Mouse (Mus musculus): ENCODE data around the gene Eml4. TPM values are rescaled to one million over a fixed set of nuclear protein-coding genes. Genes with fewer than 3 reads are reported as not detected.

The Eml4 gene
- polyA plus RNA-seq, 1 experiment from 2014 or later: 38.9 TPM

DNA sequence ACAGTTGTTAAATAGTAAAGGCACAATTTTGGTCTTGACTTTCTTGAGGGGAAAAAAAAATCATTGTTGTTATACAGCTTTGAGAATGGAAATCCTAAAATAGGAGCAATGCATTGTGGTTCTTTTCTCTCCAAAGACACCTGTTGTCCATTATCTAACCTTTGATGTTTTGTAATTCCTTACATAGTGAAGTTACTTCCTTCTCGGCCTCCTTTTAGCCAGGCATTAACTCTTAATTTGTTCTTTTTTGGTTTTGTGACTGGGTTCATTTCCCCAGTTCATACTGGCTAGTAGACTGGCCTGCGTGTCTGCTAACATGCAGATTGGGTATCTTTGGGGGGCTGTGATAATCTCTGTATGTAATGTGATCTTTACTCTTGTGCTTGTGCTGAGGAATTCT, 1.7 kb downstream of the Eml4 start:
- H3K4me3 ChIP-seq (replicated peaks; ENCODE audit: low read depth, low read length): peak overlapping the region; percentile 75
- no peak for ATAC-seq (ENCODE audit: low FRiP score, low TSS enrichment)
- DNase-seq: no peak
- H3K36me3 ChIP-seq (ENCODE audit: control insufficient read depth, insufficient read depth, low read length): no peaks in the 10 kb centered on the region
- no peaks in the 10 kb centered on the region for H3K27me3 ChIP-seq (ENCODE audit: control insufficient read depth, insufficient read depth, low read length)
- peaks cover 21% of the 10 kb centered on the region for H3K4me1 ChIP-seq (ENCODE audit: control insufficient read depth, insufficient read depth, low read length)
- no peak overlapping the region for H3K9ac ChIP-seq (replicated peaks; ENCODE audit: low read length)
- no peak overlapping the region for H3K27ac ChIP-seq (replicated peaks; ENCODE audit: low read depth, low read length)
- WGBS: 6% methylated on average over 2 of the region's 2 CpGs
- peak overlapping the region; percentile 70 for H3K4me2 ChIP-seq (ENCODE audit: low read length)
- H3K9me3 ChIP-seq (ENCODE audit: control insufficient read depth, low read length): no peaks in the 10 kb centered on the region

GRCm38 (mm10) chr17:83353011-83353410, 2.3 kb downstream of the Eml4 start:
- peaks cover 21% of the 10 kb centered on the region for H3K4me1 ChIP-seq (ENCODE audit: control insufficient read depth, insufficient read depth, low read length)
- no peak overlapping the region for H3K27ac ChIP-seq (replicated peaks; ENCODE audit: low read depth, low read length)
- WGBS: 22% methylated on average over 5 of the region's 5 CpGs
- H3K9me3 ChIP-seq (ENCODE audit: control insufficient read depth, low read length): no peaks in the 10 kb centered on the region
- peak overlapping the region; percentile 75 for H3K4me3 ChIP-seq (replicated peaks; ENCODE audit: low read depth, low read length)
- no peak for DNase-seq
- H3K36me3 ChIP-seq (ENCODE audit: control insufficient read depth, insufficient read depth, low read length): no peaks in the 10 kb centered on the region
- peak overlapping the region; percentile 70 for H3K4me2 ChIP-seq (ENCODE audit: low read length)
- H3K9ac ChIP-seq (replicated peaks; ENCODE audit: low read length): no peak overlapping the region
- ATAC-seq (ENCODE audit: low FRiP score, low TSS enrichment): no peak
- no peaks in the 10 kb centered on the region for H3K27me3 ChIP-seq (ENCODE audit: control insufficient read depth, insufficient read depth, low read length)

DNA sequence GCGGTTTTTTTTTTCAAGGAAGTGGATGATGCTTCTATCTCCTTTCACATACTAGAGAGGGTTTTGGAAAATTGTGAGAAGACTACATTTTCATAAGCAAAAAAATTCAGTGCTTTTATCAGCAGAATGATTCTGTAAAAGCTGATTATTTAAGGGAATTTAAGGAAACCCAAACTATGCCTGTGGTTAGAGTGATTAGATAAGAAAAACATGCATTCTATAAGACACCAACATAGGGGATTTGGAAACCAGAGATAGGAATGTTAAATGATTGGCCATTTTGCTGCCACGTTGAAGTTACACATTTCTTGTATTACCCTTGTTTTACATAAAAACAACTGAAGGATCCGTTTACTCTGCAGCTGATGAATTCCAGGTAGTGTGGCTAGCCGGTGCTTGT, 2.7 kb downstream of the Eml4 start:
- no peaks in the 10 kb centered on the region for H3K36me3 ChIP-seq (ENCODE audit: control insufficient read depth, insufficient read depth, low read length)
- no peak overlapping the region for H3K27ac ChIP-seq (replicated peaks; ENCODE audit: low read depth, low read length)
- no peak overlapping the region for H3K9ac ChIP-seq (replicated peaks; ENCODE audit: low read length)
- ATAC-seq (ENCODE audit: low FRiP score, low TSS enrichment) (no peak), DNase-seq (no peak)
- H3K4me3 ChIP-seq (replicated peaks; ENCODE audit: low read depth, low read length): no peak overlapping the region
- H3K4me2 ChIP-seq (ENCODE audit: low read length): peak overlapping the region; percentile 70
- peaks cover 21% of the 10 kb centered on the region for H3K4me1 ChIP-seq (ENCODE audit: control insufficient read depth, insufficient read depth, low read length)
- 73% methylated on average over 4 of the region's 4 CpGs for WGBS
- no peaks in the 10 kb centered on the region for H3K27me3 ChIP-seq (ENCODE audit: control insufficient read depth, insufficient read depth, low read length)
- H3K9me3 ChIP-seq (ENCODE audit: control insufficient read depth, low read length): no peaks in the 10 kb centered on the region

GRCm38 (mm10) chr17:83355481-83355880, 4.8 kb downstream of the Eml4 start:
- H3K9ac ChIP-seq (replicated peaks; ENCODE audit: low read length): no peak overlapping the region
- H3K27me3 ChIP-seq (ENCODE audit: control insufficient read depth, insufficient read depth, low read length): no peaks in the 10 kb centered on the region
- no peaks in the 10 kb centered on the region for H3K9me3 ChIP-seq (ENCODE audit: control insufficient read depth, low read length)
- peaks cover 17% of the 10 kb centered on the region for H3K4me1 ChIP-seq (ENCODE audit: control insufficient read depth, insufficient read depth, low read length)
- 81% methylated on average over 2 of the region's 2 CpGs for WGBS
- no peak overlapping the region for H3K4me2 ChIP-seq (ENCODE audit: low read length)
- no peak overlapping the region for H3K4me3 ChIP-seq (replicated peaks; ENCODE audit: low read depth, low read length)
- ATAC-seq (ENCODE audit: low FRiP score, low TSS enrichment) (no peak), DNase-seq (no peak)
- no peaks in the 10 kb centered on the region for H3K36me3 ChIP-seq (ENCODE audit: control insufficient read depth, insufficient read depth, low read length)
- H3K27ac ChIP-seq (replicated peaks; ENCODE audit: low read depth, low read length): no peak overlapping the region

- H3K4me1 ChIP-seq (ENCODE audit: control insufficient read depth, insufficient read depth, low read length): no peaks in the 10 kb centered on the region
- H3K9ac ChIP-seq (replicated peaks; ENCODE audit: low read length): no peak overlapping the region
- H3K9me3 ChIP-seq (ENCODE audit: control insufficient read depth, low read length): no peaks in the 10 kb centered on the region
- DNase-seq: no peak
- ATAC-seq (ENCODE audit: low FRiP score, low TSS enrichment): no peak
- WGBS: 83% methylated on average over 4 of the region's 4 CpGs
- no peaks in the 10 kb centered on the region for H3K36me3 ChIP-seq (ENCODE audit: control insufficient read depth, insufficient read depth, low read length)
- no peaks in the 10 kb centered on the region for H3K27me3 ChIP-seq (ENCODE audit: control insufficient read depth, insufficient read depth, low read length)
- H3K27ac ChIP-seq (replicated peaks; ENCODE audit: low read depth, low read length): no peak overlapping the region
- H3K4me2 ChIP-seq (ENCODE audit: low read length): no peak overlapping the region
- no peak overlapping the region for H3K4me3 ChIP-seq (replicated peaks; ENCODE audit: low read depth, low read length)
Measured at GRCm38 (mm10) chr17:83359934-83360333, 9.2 kb downstream of the Eml4 start.

- H3K4me2 ChIP-seq (ENCODE audit: low read length): no peak overlapping the region
- H3K27ac ChIP-seq (replicated peaks; ENCODE audit: low read depth, low read length): no peak overlapping the region
- no peak for DNase-seq
- H3K36me3 ChIP-seq (ENCODE audit: control insufficient read depth, insufficient read depth, low read length): no peaks in the 10 kb centered on the region
- H3K27me3 ChIP-seq (ENCODE audit: control insufficient read depth, insufficient read depth, low read length): no peaks in the 10 kb centered on the region
- H3K9me3 ChIP-seq (ENCODE audit: control insufficient read depth, low read length): no peaks in the 10 kb centered on the region
- WGBS: 76% methylated on average over 13 of the region's 13 CpGs
- H3K9ac ChIP-seq (replicated peaks; ENCODE audit: low read length): no peak overlapping the region
- no peak for ATAC-seq (ENCODE audit: low FRiP score, low TSS enrichment)
- no peaks in the 10 kb centered on the region for H3K4me1 ChIP-seq (ENCODE audit: control insufficient read depth, insufficient read depth, low read length)
- no peak overlapping the region for H3K4me3 ChIP-seq (replicated peaks; ENCODE audit: low read depth, low read length)
Measured at GRCm38 (mm10) chr17:83360796-83361566, 10.2 kb downstream of the Eml4 start.

DNA sequence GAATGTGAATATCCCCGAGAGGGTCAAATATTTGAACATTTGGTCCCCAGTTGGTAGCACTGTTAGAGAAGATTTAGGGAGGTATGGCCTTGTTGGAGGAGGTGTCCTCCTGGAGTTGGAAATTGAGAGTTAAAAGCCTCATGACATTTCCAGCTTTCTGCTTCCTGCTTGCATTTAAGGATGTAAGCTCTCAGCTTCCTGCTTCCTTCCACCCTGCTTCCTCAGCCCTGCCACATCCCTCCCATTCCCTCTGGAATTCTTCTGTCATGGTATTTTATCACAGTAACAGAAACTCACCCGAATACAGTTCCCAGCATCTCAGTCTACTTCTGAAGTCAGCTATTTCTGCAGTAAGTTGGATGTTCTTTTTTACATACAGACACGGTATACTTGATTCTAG, 12.3 kb downstream of the Eml4 start:
- H3K9ac ChIP-seq (replicated peaks; ENCODE audit: low read length): no peak overlapping the region
- 79% methylated on average over 3 of the region's 3 CpGs for WGBS

DNA sequence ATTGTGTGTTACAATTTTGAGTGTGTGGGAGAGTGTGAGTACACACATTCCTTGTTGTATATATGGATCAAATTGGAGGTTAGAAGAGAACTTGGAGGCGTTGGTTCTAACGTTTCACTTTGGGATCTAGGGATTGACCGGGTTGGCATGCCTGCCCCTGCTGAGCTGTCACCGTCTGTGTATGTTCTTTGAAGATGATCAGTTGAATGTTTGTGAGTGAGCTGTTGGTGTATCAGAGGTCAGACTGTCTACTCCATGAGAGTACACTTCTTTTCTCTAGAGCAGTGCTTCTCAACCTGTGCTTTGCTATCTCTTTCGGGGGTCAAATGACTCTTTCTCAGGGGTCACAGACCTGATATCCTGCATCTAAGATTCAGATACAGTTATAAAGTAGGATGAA, 13.6 kb downstream of the Eml4 start:
- Histone ChIP-seq H3K9me3 (ENCODE audit: control insufficient read depth, low read length) (no peaks in the 10 kb centered on the region), H3K36me3 (ENCODE audit: control insufficient read depth, insufficient read depth, low read length) (no peaks in the 10 kb centered on the region), H3K27me3 (ENCODE audit: control insufficient read depth, insufficient read depth, low read length) (no peaks in the 10 kb centered on the region), H3K4me2 (ENCODE audit: low read length) (no peak overlapping the region), H3K4me3 (replicated peaks; ENCODE audit: low read depth, low read length) (no peak overlapping the region), H3K27ac (replicated peaks; ENCODE audit: low read depth, low read length) (no peak overlapping the region), H3K9ac (replicated peaks; ENCODE audit: low read length) (no peak overlapping the region), H3K4me1 (ENCODE audit: control insufficient read depth, insufficient read depth, low read length) (no peaks in the 10 kb centered on the region)
- WGBS: 86% methylated on average over 5 of the region's 5 CpGs
- DNase-seq (no peak), ATAC-seq (ENCODE audit: low FRiP score, low TSS enrichment) (no peak)

More for the DNA sequence above, 12.3 kb downstream of the Eml4 start:
- no peak overlapping the region for H3K4me3 ChIP-seq (replicated peaks; ENCODE audit: low read depth, low read length)
- ATAC-seq (ENCODE audit: low FRiP score, low TSS enrichment): no peak
- no peaks in the 10 kb centered on the region for H3K36me3 ChIP-seq (ENCODE audit: control insufficient read depth, insufficient read depth, low read length)
- no peaks in the 10 kb centered on the region for H3K27me3 ChIP-seq (ENCODE audit: control insufficient read depth, insufficient read depth, low read length)
- no peaks in the 10 kb centered on the region for H3K4me1 ChIP-seq (ENCODE audit: control insufficient read depth, insufficient read depth, low read length)
- H3K4me2 ChIP-seq (ENCODE audit: low read length): no peak overlapping the region
- no peaks in the 10 kb centered on the region for H3K9me3 ChIP-seq (ENCODE audit: control insufficient read depth, low read length)
- no peak overlapping the region for H3K27ac ChIP-seq (replicated peaks; ENCODE audit: low read depth, low read length)
- DNase-seq: no peak

GRCm38 (mm10) chr17:83365130-83365529, 14.4 kb downstream of the Eml4 start:
- no peak for DNase-seq
- H3K4me1 ChIP-seq (ENCODE audit: control insufficient read depth, insufficient read depth, low read length): no peaks in the 10 kb centered on the region
- no peaks in the 10 kb centered on the region for H3K27me3 ChIP-seq (ENCODE audit: control insufficient read depth, insufficient read depth, low read length)
- no peak for ATAC-seq (ENCODE audit: low FRiP score, low TSS enrichment)
- no peak overlapping the region for H3K4me3 ChIP-seq (replicated peaks; ENCODE audit: low read depth, low read length)
- no peaks in the 10 kb centered on the region for H3K36me3 ChIP-seq (ENCODE audit: control insufficient read depth, insufficient read depth, low read length)
- no peak overlapping the region for H3K4me2 ChIP-seq (ENCODE audit: low read length)
- no peak overlapping the region for H3K9ac ChIP-seq (replicated peaks; ENCODE audit: low read length)
- 89% methylated on average over 2 of the region's 2 CpGs for WGBS
- no peak overlapping the region for H3K27ac ChIP-seq (replicated peaks; ENCODE audit: low read depth, low read length)
- no peaks in the 10 kb centered on the region for H3K9me3 ChIP-seq (ENCODE audit: control insufficient read depth, low read length)
